Mouse (Mus musculus): Measurements from ENCODE around the gene Zfp26.

Gene Zfp26

GRCm38 (mm10) chr9:20459377-20460317 lies at the start of gene Zfp26:
TSS of gene Zfp26 (minus strand) at chr9:20460162.
- DNase-seq (ENCODE audit: low spot score) = peak; percentile 88

- no peak for DNase-seq (ENCODE audit: low spot score)
Observed at GRCm38 (mm10) chr9:20509676-20510075, 49.7 kb upstream of the Zfp26 start.

DNA sequence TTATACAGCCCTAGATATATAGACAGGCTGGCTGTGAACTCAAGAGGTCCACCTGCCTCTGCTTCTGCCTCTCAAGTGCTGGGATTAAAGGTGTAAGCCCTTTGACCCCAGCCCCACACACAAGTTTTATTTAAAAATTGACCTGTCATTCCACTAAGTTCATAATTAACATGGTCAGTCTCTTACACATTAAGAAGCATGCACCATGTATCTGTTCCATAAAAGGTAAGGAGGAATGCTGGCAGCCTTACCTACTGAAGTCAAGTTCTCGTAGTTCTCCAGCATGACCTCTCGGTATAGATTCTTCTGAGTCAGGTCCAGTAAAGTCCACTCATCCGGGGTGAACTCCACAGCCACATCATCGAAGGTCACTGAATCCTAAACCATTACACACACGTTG lies 44.8 kb upstream of the Zfp26 start:
- no peak for DNase-seq (ENCODE audit: low spot score)

- peak; percentile 29 for DNase-seq (ENCODE audit: low spot score)
Observed at GRCm38 (mm10) chr9:20493281-20493680, 33.3 kb upstream of the Zfp26 start.

DNA sequence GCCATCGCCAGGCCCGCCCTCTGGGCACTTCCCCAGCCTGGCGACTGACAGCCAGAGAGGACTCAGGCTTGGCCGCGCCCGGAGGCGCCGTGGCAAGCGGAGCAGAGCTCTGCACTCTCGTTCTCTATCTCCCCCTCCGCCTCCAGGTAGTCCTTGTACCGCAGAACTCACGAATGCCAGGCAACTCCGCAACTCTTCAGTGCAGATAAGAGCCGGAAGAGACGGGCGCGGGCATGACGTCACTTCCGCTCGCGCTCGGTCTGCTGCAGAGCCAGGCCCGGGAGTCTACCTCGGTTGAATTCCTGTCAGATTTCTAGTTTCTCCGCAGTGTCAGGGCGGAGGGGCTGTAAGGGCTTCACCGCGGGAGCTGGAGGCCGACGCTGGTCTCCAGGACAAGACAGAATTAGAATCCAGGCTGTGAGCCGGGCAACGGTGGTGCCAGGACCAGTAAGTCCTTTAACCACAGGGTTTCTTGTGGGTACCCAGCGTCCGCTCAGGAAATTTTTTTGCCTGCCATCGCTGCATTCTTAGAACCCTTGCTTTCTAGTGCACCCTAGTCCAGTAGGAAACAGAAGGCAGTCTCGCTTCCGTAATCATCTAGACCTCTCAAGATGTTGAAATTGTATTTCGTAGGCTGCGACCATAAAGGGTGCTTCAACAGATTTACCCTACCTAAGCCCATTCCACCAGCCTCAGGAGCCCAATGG lies 32.7 kb upstream of the Zfp26 start, which contains the start of gene Zfp426:
TSS of gene Zfp426 (minus strand) at position 220 of the 707 bp plus-strand sequence.
- DNase-seq (ENCODE audit: low spot score) = peak; percentile 93

DNA sequence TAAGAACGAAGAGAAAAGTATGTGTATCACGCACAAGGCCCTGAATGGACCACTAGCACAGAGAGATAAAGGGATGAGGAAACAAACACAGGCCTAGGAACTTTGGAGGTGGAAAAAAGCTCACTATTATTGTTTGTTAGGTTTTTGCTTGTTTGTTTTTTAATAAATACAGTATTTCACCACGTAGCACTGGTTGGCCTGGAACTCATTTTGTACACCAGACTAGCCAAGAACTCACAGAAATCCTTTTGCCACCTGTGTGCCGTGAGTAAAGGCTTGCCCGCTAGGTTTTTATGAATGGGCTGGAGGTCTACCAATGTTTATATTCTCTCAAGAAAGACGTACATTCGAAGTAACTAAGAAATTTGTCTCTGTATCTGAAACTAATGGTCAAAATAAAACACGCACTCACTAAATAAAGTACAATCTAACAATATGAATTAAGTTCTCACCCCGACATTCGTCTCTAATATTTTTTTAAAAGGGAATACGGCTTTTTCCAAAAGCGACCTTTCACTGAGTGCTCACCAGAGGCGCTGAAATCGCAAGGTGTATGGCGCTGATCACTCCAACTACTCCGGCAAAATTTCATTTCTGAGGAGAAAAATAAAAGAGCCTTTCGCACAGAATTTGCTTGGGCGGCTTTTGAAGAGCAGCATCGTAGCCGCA lies 32.0 kb upstream of the Zfp26 start:
- no peak for DNase-seq (ENCODE audit: low spot score)

GRCm38 (mm10) chr9:20489536-20489935 lies 29.6 kb upstream of the Zfp26 start:
- no peak for DNase-seq (ENCODE audit: low spot score)

DNA sequence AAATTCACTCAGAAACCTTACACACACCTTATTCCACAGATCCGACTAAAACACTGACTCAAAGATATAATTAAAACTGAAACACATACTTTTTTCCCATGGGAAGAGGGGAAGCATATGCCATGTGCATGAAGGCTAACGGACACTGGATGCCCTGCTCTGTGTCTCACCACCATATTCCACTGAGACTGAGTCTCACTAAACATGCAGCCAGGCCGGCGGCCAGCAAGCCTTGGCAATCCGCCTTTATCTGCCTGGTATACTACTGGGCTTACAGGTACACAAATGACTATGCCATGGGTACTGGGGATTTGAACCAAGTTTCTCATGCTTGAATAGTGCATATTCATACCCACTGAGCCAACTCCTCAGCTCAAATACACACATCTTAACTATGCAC lies 19.4 kb upstream of the Zfp26 start:
- DNase-seq (ENCODE audit: low spot score) = no peak

DNA sequence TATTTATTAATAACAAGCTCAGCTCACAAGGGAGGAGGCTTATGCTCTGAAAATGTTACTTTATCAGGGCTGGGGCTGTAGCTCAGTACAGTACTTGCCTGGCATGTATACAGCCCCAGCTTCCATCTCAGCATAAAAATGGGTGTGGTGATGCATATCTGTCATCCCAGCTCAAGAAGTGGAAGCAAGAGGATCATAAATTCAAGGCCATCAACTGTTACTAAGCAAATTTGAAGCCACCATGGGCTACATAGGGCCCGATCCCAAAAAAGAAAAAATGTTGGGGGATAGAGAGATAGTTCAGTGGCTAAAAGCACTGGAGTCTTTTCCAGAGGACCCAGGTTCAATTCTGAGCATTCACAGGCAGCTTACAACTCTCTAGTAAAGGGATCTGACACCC lies 16.7 kb upstream of the Zfp26 start:
- DNase-seq (ENCODE audit: low spot score) = no peak

DNA sequence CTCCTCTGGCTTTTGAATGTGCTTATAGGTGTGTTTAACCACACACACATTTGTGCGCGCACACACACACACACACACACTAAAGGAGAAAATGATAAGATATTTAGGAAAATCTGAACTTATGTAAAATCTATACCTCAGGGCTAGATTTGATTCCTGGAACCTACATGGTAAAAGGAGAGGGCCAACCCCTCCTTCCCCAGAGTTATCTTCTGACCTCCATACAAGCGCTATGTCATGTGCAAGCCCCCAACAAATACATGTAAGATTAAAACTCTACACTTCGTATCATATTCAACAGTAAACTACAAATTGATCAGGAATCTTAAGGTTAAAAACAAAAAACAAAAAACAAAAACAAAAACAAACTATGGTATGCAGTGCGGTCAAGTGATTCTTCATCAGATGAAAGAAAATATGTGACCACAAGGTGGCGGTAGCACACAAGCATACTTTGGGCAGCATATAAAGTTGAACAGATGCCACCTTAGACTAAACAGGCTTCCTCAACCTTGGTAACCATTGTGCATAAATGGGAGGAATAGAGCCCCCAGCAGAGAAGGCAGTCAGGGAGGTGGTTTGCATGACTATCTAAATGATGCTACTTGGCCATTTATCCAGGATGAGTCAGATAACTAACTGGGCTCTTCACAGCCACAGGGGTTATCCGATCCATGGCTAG lies 6.9 kb upstream of the Zfp26 start:
- DNase-seq (ENCODE audit: low spot score) = peak; percentile 83

GRCm38 (mm10) chr9:20453647-20454046 lies 6.3 kb downstream of the Zfp26 start:
- DNase-seq (ENCODE audit: low spot score) = no peak

- no peak for DNase-seq (ENCODE audit: low spot score)
Observed at GRCm38 (mm10) chr9:20451493-20451892, 8.5 kb downstream of the Zfp26 start.

DNA sequence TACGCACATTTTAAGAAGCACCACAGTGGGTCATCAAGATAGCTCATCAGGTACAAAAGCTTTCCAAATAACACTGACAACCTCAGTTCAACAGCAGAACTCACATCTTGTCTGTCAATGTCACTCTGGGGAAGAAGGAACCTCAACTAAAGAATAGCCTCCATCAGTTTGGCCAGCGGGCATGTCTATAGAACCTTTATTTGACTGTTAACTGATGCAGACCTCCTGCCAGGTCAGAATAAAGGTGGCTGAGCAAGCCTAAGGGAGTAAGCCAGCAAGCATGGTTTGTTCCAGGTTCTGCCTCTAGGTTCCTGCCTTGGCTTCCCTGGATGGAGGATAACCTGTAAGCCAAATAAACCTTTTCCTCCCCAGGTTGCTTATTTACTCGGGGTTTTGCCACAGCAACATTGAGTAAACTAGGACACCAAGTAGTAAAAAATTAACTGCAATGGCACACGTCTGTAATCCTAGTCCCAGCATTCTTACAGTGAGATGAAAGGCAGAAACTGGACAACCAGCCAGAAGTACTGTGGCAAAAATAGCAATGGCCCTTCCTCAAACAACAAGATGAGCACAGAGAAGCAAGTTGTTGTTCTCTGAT lies 16.7 kb downstream of the Zfp26 start:
- DNase-seq (ENCODE audit: low spot score) = no peak

- DNase-seq (ENCODE audit: low spot score) = no peak
Observed at GRCm38 (mm10) chr9:20430004-20430403, 30.0 kb downstream of the Zfp26 start.

DNA sequence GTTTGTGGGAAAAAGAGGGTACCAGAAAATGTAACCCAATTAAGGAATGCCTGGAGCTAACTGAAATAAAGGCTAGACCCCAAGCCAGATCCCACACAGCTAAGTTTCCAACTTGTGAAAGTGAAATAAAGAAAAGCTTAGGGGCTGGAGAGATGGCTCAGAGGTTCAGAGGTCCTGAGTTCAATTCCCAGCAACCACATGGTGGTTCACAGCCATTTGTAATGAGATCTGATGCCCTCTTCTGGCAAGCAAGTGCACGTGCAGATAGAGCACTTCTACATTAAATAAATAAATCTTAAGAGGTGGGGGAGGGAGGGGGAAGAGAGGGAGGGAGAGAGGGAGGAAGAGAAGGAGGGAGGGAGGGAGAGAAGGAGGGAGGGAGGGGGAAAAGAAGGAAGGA lies 48.5 kb downstream of the Zfp26 start:
- DNase-seq (ENCODE audit: low spot score) = no peak

GRCm38 (mm10) chr9:20409319-20409718 lies 50.6 kb downstream of the Zfp26 start:
- no peak for DNase-seq (ENCODE audit: low spot score)

DNA sequence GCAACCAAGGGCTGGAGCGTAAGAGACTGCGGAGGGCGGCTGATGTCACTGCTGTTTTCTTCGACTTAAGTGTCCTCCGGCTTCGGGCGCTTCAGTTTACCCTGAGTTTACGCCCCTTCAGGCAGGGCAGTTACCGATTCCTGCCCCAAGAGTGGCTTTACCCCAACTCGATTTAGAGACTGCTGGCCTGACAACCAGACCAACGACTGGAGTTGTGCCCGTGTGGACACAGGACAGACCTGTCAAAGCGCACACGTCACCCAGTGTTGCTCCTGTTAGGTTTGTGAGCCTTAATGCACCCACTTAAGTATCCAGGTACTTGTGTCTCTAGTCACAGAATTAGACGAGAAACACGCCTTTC lies 74.6 kb downstream of the Zfp26 start:
- no peak for DNase-seq (ENCODE audit: low spot score)

- peak; percentile 94 for DNase-seq (ENCODE audit: low spot score)
Observed at GRCm38 (mm10) chr9:20384532-20385342, 75.2 kb downstream of the Zfp26 start, which contains the start of gene Zfp560. TSS of gene Zfp560 (minus strand) at chr9:20385177.

GRCm38 (mm10) chr9:20383659-20384058 lies 76.3 kb downstream of the Zfp26 start:
- DNase-seq (ENCODE audit: low spot score) = no peak
